Mouse (Mus musculus) intestine, embryonic 15.5 days (tissue): ENCODE data around the gene Nf1. TPM values are rescaled to one million over a fixed set of nuclear protein-coding genes. Genes with fewer than 3 reads are reported as not detected.
"Not testable (repeated sequence)": the region's sequence is repeated elsewhere in the genome, so short reads cannot be mapped to it uniquely, and the experiment has no call there.

ENCODE experiments used
- ATAC-seq: fragments of 200-750 bp; cut with Nextera tagmentation; 2 replicates; pipeline ENCODE4 v1.8.0; 2017; ENCODE audit warnings: moderate TSS enrichment, moderate library complexity
- H3K27ac ChIP-seq: fragments of 300-500 bp; sonication (generic); 2 replicates; pipeline ENCODE4 v1.5.1; 2015; ENCODE audit warnings: mild to moderate bottlenecking, inconsistent platforms
- H3K27me3 ChIP-seq: fragments of 300-500 bp; sonication (generic); replicated peaks from 2 replicates; pipeline ENCODE4 v1.6.1; 2015; ENCODE audit warnings: inconsistent platforms
- H3K36me3 ChIP-seq: fragments of 300-500 bp; sonication (generic); 2 replicates; pipeline ENCODE4 v1.6.1; 2015; ENCODE audit warnings: inconsistent platforms
- H3K4me1 ChIP-seq: fragments of 300-500 bp; sonication (generic); replicated peaks from 2 replicates; pipeline ENCODE4 v1.6.1; 2015; ENCODE audit warnings: inconsistent platforms
- H3K4me2 ChIP-seq: fragments of 300-500 bp; sonication (generic); replicated peaks from 2 replicates; pipeline ENCODE4 v1.6.1; 2015; ENCODE audit warnings: mild to moderate bottlenecking, inconsistent platforms
- H3K4me3 ChIP-seq: fragments of 300-500 bp; sonication (generic); replicated peaks from 2 replicates; pipeline ENCODE4 v1.5.1; 2015; ENCODE audit warnings: inconsistent platforms
- H3K9ac ChIP-seq: fragments of 300-500 bp; sonication (generic); 2 replicates; pipeline ENCODE4 v1.6.1; 2015; ENCODE audit warnings: inconsistent platforms
- H3K9me3 ChIP-seq: fragments of 300-500 bp; sonication (generic); 2 replicates; pipeline ENCODE4 v1.6.1; 2016; ENCODE audit warnings: inconsistent platforms
- WGBS: fragments of 180-500 bp; shearing (Covaris S2); methylation state at CpG from one replicate; pipeline ENCODE4 v1.1.7; 2015; 5-methylcytosine and 5-hydroxymethylcytosine counted together
- polyA plus RNA-seq: library from polyadenylated mRNA; unstranded; fragments of >200 nt; fragmentation: Nextera tagmentation; extraction: Ambion mirVana; gene quantifications from 2 replicates; pipeline ENCODE4 v1.2.1, GENCODE M21; 2015

Gene Nf1
- polyA plus RNA-seq = 4.7 and 5.2 TPM in 2 replicates

GRCm38 (mm10) chr11:79339234-79339807, at the start of gene Nf1:
Nf1 (plus strand) TSS chr11:79339693.
- H3K4me2 ChIP-seq = peak within 1 kb of the TSS; percentile 77
- no peaks in the 10 kb centered on the region for H3K9me3 ChIP-seq
- H3K27ac ChIP-seq = peak within 1 kb of the TSS; percentile 86
- WGBS = under 1% methylated on average over 47 of the region's 49 CpGs
- H3K4me1 ChIP-seq = peaks cover 7% of the 10 kb centered on the region
- H3K27me3 ChIP-seq = no peaks in the 10 kb centered on the region
- peak; percentile 97 for ATAC-seq
- peak within 1 kb of the TSS; percentile 96 for H3K9ac ChIP-seq
- no peaks in the 10 kb centered on the region for H3K36me3 ChIP-seq
- peak within 1 kb of the TSS; percentile 94 for H3K4me3 ChIP-seq

DNA sequence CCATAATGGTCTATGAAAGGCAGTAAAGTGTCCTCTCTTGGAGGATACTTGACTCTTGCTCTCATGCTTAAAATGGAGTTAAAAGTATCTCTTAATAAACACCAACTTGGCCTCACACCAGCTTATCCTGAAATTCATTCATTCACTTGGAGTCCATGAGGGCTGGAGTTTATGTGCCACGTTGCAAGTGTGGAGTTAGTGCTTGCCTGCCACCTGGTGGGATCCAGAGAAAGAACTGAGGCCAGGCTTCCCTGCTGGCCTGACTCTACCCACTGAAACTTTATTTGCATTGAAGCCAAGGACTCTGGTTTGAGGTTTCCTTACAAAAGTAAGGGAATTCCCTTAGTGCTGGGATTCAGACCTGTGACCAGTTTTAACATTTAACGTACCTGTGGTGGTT, 49.0 kb upstream of the Nf1 start:
- H3K4me1 ChIP-seq = peaks cover 21% of the 10 kb centered on the region

DNA sequence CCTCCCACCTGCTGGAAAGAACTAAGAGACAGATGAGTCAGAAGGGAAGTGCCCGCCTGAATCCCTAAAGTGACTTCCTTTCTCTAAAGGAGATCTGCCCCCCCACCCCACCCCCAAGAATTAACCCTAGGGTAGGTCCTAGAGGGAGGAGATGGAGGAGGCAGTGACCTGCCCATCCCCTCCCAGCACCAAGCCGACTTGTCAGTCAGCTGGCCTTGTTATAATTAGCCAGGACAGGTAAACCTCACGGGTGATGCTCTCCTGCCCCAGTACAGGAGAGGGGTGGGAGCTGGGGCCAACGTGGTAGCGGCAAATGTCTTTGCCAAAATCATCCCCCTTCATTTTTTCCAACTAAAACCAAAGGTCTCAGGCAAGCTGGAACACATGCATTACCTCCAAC, 47.8 kb upstream of the Nf1 start:
- Histone ChIP-seq H3K4me3 (no peak overlapping the region), H3K4me2 (0 out of 2 replicates have a peak overlapping the region, but pooled peaks have one; percentile 5), H3K9ac (no peak overlapping the region), H3K27ac (peak overlapping the region; percentile 42), H3K27me3 (no peaks in the 10 kb centered on the region), H3K36me3 (no peaks in the 10 kb centered on the region), H3K9me3 (no peaks in the 10 kb centered on the region), H3K4me1 (peaks cover 17% of the 10 kb centered on the region)
- ATAC-seq = peak; percentile 29; the same call in 1 of the 2 replicates
- WGBS = 51% methylated on average over 5 of the region's 5 CpGs

More for the DNA sequence above, 49.0 kb upstream of the Nf1 start:
- ATAC-seq = no peak
- no peaks in the 10 kb centered on the region for H3K9me3 ChIP-seq
- H3K36me3 ChIP-seq = no peaks in the 10 kb centered on the region
- no peak overlapping the region for H3K27ac ChIP-seq
- no peak overlapping the region for H3K9ac ChIP-seq
- no peaks in the 10 kb centered on the region for H3K27me3 ChIP-seq
- no peak overlapping the region for H3K4me3 ChIP-seq
- H3K4me2 ChIP-seq = no peak overlapping the region
- WGBS = 48% methylated on average over 2 of the region's 2 CpGs

DNA sequence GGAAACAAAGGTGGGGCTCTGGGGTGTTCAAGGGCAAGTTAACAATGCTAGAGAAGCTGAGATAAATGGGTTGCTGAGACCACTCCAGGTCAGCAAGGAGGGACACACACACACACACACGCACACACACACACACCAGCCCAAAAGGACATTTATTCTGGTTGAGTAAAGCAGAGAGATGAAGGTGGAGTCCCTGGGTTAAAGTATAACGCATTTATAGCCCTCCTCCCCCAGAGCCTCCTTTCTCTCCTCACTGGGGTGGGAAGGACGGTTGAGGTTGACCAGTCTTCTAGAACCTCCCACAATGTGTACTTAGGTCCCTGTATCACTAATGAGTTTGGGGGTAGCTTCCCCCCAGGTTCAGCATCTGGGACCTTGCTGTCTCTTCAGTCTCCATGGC, 47.4 kb upstream of the Nf1 start:
- peak; percentile 40 for ATAC-seq
- Histone ChIP-seq H3K4me3 (no peak overlapping the region), H3K27ac (peak overlapping the region; percentile 45), H3K36me3 (no peaks in the 10 kb centered on the region), H3K27me3 (no peaks in the 10 kb centered on the region), H3K9me3 (no peaks in the 10 kb centered on the region), H3K4me2 (0 out of 2 replicates have a peak overlapping the region, but pooled peaks have one; percentile 5), H3K9ac (no peak overlapping the region), H3K4me1 (peaks cover 14% of the 10 kb centered on the region)
- WGBS = 43% methylated on average over 3 of the region's 3 CpGs

GRCm38 (mm10) chr11:79293025-79293424, 46.5 kb upstream of the Nf1 start:
- H3K4me3 ChIP-seq = no peak overlapping the region
- H3K4me1 ChIP-seq = 0 out of 2 replicates have a peak, but pooled peaks cover 9% of the 10 kb centered on the region
- no peak overlapping the region for H3K9ac ChIP-seq
- peak overlapping the region; percentile 45; the same call in 1 of the 2 replicates for H3K27ac ChIP-seq
- no peaks in the 10 kb centered on the region for H3K27me3 ChIP-seq
- WGBS = 78% methylated on average over 3 of the region's 3 CpGs
- H3K9me3 ChIP-seq = no peaks in the 10 kb centered on the region
- no peaks in the 10 kb centered on the region for H3K36me3 ChIP-seq
- no peak for ATAC-seq
- no peak overlapping the region for H3K4me2 ChIP-seq

DNA sequence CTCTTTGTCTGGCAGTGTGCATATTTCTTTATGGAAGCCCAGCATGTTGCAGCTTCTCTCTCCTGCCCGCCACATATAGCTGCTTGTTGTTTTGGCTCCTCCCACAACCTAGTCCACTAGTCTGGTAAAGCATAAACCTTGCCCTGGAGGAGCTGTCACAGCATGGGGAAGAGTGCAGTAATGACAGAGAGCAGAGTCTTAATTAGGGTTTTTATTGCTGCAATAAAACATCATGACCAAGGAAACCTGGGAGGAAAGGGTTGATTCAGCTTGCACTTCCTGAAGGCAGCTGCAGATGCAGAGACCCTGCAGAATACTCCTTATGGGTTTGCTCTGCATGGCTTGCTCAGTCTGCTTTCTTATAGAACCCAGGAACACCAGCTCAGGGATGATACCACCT, 45.5 kb upstream of the Nf1 start:
- Histone ChIP-seq H3K27me3 (no peaks in the 10 kb centered on the region), H3K4me1 (0 out of 2 replicates have a peak, but pooled peaks cover 3% of the 10 kb centered on the region), H3K4me2 (0 out of 2 replicates have a peak overlapping the region, but pooled peaks have one; percentile 8), H3K27ac (peak overlapping the region; percentile 69), H3K4me3 (no peak overlapping the region), H3K36me3 (no peaks in the 10 kb centered on the region), H3K9me3 (no peaks in the 10 kb centered on the region), H3K9ac (no peak overlapping the region)
- 32% methylated on average over 1 of the region's 1 CpGs for WGBS
- peak; percentile 89 for ATAC-seq

DNA sequence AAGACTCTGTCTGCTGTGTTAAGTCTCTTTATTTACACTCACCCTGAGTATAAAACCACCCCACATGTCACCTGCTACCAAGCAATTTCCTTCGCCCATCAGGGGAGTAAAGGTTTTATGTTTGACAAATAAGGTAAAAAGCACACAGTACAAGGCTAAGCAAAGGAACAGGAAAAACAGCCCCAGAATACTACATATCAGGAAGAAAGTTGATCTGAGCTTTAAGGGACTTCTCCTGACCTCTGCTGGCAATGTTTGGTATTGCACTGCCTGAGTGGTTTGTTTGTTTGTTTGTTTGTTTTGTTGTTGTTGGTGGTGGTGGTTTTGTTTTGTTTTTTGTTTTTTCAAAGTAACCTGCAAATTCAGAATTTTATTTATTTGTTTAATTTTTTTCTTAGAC, 43.3 kb upstream of the Nf1 start:
- Histone ChIP-seq H3K36me3 (no peaks in the 10 kb centered on the region), H3K27me3 (no peaks in the 10 kb centered on the region), H3K9me3 (no peaks in the 10 kb centered on the region), H3K4me1 (0 out of 2 replicates have a peak, but pooled peaks cover 3% of the 10 kb centered on the region), H3K4me2 (no peak overlapping the region), H3K27ac (peak overlapping the region; percentile 42; the same call in 1 of the 2 replicates), H3K9ac (no peak overlapping the region), H3K4me3 (no peak overlapping the region)
- WGBS = 46% methylated on average over 1 of the region's 1 CpGs
- peak; percentile 35; the same call in 1 of the 2 replicates for ATAC-seq

GRCm38 (mm10) chr11:79296856-79297491, 42.5 kb upstream of the Nf1 start, which contains the start of gene Gm9964:
Gm9964 (minus strand) TSS chr11:79296906.
- no peaks in the 10 kb centered on the region for H3K36me3 ChIP-seq
- WGBS = 63% methylated on average over 5 of the region's 5 CpGs
- ATAC-seq = no peak
- H3K4me3 ChIP-seq = no peak within 1 kb of the TSS
- H3K4me2 ChIP-seq = no peak within 1 kb of the TSS
- peak within 1 kb of the TSS; percentile 42; the same call in 1 of the 2 replicates for H3K27ac ChIP-seq
- no peaks in the 10 kb centered on the region for H3K9me3 ChIP-seq
- H3K9ac ChIP-seq = no peak within 1 kb of the TSS
- 0 out of 2 replicates have a peak, but pooled peaks cover 3% of the 10 kb centered on the region for H3K4me1 ChIP-seq
- H3K27me3 ChIP-seq = no peaks in the 10 kb centered on the region

GRCm38 (mm10) chr11:79299719-79300431, 39.6 kb upstream of the Nf1 start:
- H3K9me3 ChIP-seq = no peaks in the 10 kb centered on the region
- no peaks in the 10 kb centered on the region for H3K36me3 ChIP-seq
- no peak for ATAC-seq
- no peaks in the 10 kb centered on the region for H3K4me1 ChIP-seq
- 75% methylated on average over 9 of the region's 9 CpGs for WGBS
- no peak overlapping the region for H3K4me3 ChIP-seq
- no peak overlapping the region for H3K27ac ChIP-seq
- no peak overlapping the region for H3K9ac ChIP-seq
- H3K27me3 ChIP-seq = no peaks in the 10 kb centered on the region
- no peak overlapping the region for H3K4me2 ChIP-seq

DNA sequence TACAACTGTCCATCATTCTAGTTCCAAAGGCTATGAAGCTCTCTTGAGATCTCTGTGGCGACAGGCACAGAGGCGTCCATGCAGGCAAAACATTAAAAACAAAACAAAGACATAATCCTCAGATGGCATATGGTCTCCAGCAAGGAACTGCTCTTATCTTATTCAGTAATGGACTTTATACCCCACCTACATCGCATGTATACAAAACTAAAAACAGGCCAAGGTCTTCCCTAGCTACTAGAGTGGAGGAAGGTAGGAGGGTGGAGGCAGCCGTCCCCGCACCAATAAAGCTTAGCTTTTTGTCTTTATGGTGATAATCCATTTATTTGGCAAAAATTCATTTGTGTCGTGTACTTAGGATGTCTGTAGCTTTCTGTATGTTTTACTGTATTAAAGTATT, 36.4 kb upstream of the Nf1 start:
- Histone ChIP-seq H3K4me3 (no peak overlapping the region), H3K27ac (no peak overlapping the region), H3K9me3 (no peaks in the 10 kb centered on the region), H3K9ac (no peak overlapping the region), H3K36me3 (no peaks in the 10 kb centered on the region), H3K27me3 (no peaks in the 10 kb centered on the region), H3K4me2 (no peak overlapping the region), H3K4me1 (peaks cover 20% of the 10 kb centered on the region)
- no peak for ATAC-seq
- WGBS = 72% methylated on average over 6 of the region's 6 CpGs

DNA sequence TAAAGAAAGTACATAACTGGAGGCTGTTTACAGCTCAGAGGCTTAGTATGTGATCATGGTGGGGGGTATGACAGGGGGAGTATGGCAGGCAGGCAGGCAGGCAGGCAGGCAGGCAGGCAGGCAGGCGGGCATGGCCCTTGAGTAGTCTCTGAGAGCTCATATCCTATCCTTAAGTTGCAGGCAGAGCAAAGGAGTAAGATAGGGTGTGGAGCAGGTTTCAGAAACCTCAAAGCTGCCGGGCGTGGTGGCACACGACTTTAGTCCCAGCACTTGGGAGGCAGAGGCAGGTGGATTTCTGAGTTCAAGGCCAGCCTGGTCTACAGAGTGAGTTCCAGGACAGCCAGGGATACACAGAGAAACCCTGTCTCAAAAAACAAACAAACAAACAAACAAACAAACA, 35.2 kb upstream of the Nf1 start:
- 80% methylated on average over 4 of the region's 4 CpGs for WGBS
- ATAC-seq, H3K4me2 ChIP-seq: not testable (repeated sequence)

DNA sequence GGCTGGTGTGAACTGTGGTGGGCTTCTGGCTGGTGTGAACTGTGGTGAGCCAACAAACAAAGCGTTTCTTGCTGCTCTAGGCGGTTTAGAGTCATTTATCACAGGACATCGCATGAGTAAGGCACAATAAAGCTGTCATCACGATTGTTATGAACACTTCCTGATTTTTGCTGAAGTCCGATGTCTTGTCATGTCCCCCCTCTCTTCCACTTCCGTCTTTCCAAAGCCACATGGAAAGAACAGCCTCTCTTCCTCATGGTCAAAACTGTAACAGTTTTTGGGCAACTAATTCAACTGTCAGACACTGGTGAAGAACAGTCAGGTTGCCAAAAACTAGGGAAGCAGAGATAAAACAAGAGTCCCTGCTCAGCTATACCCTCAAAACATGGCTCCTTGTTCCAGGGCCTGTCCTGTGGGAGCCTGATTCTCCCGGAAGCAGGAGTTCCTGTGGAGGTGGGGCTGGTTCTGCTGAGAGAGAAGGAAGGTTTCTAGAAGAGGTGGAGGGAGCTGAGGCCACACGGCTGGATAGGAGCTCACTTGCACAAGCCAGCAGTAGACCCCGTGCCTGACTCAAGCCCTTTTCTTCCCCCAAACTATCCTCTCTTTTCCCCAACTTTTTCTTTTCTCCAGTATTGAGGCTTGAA, 33.7 kb upstream of the Nf1 start:
- no peak overlapping the region for H3K4me3 ChIP-seq
- no peaks in the 10 kb centered on the region for H3K36me3 ChIP-seq
- peak overlapping the region; percentile 81 for H3K27ac ChIP-seq
- WGBS = 60% methylated on average over 9 of the region's 9 CpGs
- peaks cover 20% of the 10 kb centered on the region for H3K4me1 ChIP-seq
- no peaks in the 10 kb centered on the region for H3K27me3 ChIP-seq
- no peak overlapping the region for H3K4me2 ChIP-seq
- no peaks in the 10 kb centered on the region for H3K9me3 ChIP-seq
- no peak for ATAC-seq
- H3K9ac ChIP-seq = no peak overlapping the region

More for the DNA sequence above, 35.2 kb upstream of the Nf1 start:
- H3K9ac ChIP-seq, H3K36me3 ChIP-seq, H3K4me3 ChIP-seq, H3K9me3 ChIP-seq, H3K27me3 ChIP-seq, H3K27ac ChIP-seq: not testable (repeated sequence)
- H3K4me1 ChIP-seq = peaks cover 20% of the 10 kb centered on the region
